Mouse (Mus musculus) lung, embryonic 14.5 days (tissue): ENCODE measurements around the gene Olfr303. TPM values are rescaled to one million over a fixed set of nuclear protein-coding genes. Genes with fewer than 3 reads are reported as not detected.
A peak's percentile ranks its signal among the peaks of the same experiment; 100 is the strongest.
"Not testable (repeated sequence)": the region's sequence is repeated elsewhere in the genome, so short reads cannot be mapped to it uniquely, and the experiment has no call there.

ENCODE experiments used
- ATAC-seq: fragments of 200-750 bp; cut with Nextera tagmentation; 2 replicates; pipeline ENCODE4 v1.8.0; 2017; ENCODE audit warnings: mild to moderate bottlenecking, moderate TSS enrichment, moderate library complexity; ENCODE audit not compliant: insufficient read depth
- DNase-seq: peaks from one replicate; pipeline ENCODE4 v3.0.0-alpha.2; 2015
- H3K27ac ChIP-seq: fragments of 300-500 bp; sonication (generic); 2 replicates; pipeline ENCODE4 v1.5.1; 2014; ENCODE audit warnings: low read depth, mild to moderate bottlenecking, moderate library complexity
- H3K27me3 ChIP-seq: fragments of 300-500 bp; sonication (generic); 2 replicates; pipeline ENCODE4 v1.6.1; 2014; ENCODE audit warnings: low read length, control low read depth; ENCODE audit not compliant: insufficient read depth
- H3K36me3 ChIP-seq: fragments of 300-500 bp; sonication (generic); 2 replicates; pipeline ENCODE4 v1.6.1; 2014; ENCODE audit warnings: control low read depth; ENCODE audit not compliant: insufficient read depth
- H3K4me1 ChIP-seq: fragments of 300-500 bp; sonication (generic); 2 replicates; pipeline ENCODE4 v1.6.1; 2014; ENCODE audit warnings: antibody characterized with exemption, control low read depth; ENCODE audit not compliant: insufficient read depth
- H3K4me2 ChIP-seq: fragments of 300-500 bp; sonication (generic); 2 replicates; pipeline ENCODE4 v1.6.1; 2014; ENCODE audit warnings: mild to moderate bottlenecking
- H3K4me3 ChIP-seq: fragments of 300-500 bp; sonication (generic); 2 replicates; pipeline ENCODE4 v1.5.1; 2014; ENCODE audit warnings: low read depth, low read length
- H3K9ac ChIP-seq: fragments of 300-500 bp; sonication (generic); 2 replicates; pipeline ENCODE4 v1.6.1; 2014
- H3K9me3 ChIP-seq: fragments of 300-500 bp; sonication (generic); 2 replicates; pipeline ENCODE4 v1.6.1; 2016; ENCODE audit warnings: low read depth, low read length, control low read depth
- CTCF ChIP-seq: IDR thresholded peaks from 2 replicates; pipeline ENCODE4 v1.5.1; 2016; ENCODE audit warnings: antibody characterized with exemption, low read depth
- WGBS: fragments of 180-500 bp; shearing (Covaris S2); extraction: QIAGEN DNeasy Blood & Tissue Kit; methylation state at CpG from one replicate; pipeline ENCODE4 v1.1.7; 2014; 5-methylcytosine and 5-hydroxymethylcytosine counted together
- polyA plus RNA-seq: library from polyadenylated mRNA; unstranded; fragments of >200 nt; fragmentation: Nextera tagmentation; extraction: Ambion mirVana; gene quantifications from 2 replicates; pipeline ENCODE4 v1.2.1, GENCODE M21; 2014

The Olfr303 gene
- not detected in 2 replicates for polyA plus RNA-seq

DNA sequence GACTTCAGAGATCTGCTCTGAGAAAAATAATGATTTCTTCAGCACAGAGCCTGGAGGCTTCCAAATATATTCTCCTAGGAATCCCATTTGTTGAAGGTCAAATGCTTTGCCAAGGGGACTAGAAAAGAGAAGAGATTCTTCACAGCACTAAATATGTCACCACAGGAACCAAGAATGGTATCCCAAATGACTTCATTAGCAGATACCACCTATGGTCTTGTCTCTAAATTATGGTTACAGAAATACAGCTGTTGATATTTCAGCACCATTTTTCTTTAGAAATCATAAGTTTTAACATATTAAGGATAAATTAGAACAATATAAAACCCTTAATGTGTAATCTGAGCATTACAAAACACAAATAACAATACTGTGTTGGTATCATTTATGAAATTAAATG, at the start of gene Olfr303:
Gene Olfr303, minus strand, starts transcription at position 101 of the 400 bp plus-strand sequence.
- DNase-seq, result no peak
- no peaks in the 10 kb centered on the region for H3K27me3 ChIP-seq
- no peaks in the 10 kb centered on the region for H3K36me3 ChIP-seq
- H3K4me1 ChIP-seq, result no peaks in the 10 kb centered on the region
- no peak within 1 kb of the TSS for H3K4me3 ChIP-seq
- H3K4me2 ChIP-seq, result no peak within 1 kb of the TSS
- TF ChIP-seq CTCF, result no peak
- H3K9ac ChIP-seq, result no peak within 1 kb of the TSS
- no peaks in the 10 kb centered on the region for H3K9me3 ChIP-seq
- H3K27ac ChIP-seq, result no peak within 1 kb of the TSS
- ATAC-seq, result no peak

DNA sequence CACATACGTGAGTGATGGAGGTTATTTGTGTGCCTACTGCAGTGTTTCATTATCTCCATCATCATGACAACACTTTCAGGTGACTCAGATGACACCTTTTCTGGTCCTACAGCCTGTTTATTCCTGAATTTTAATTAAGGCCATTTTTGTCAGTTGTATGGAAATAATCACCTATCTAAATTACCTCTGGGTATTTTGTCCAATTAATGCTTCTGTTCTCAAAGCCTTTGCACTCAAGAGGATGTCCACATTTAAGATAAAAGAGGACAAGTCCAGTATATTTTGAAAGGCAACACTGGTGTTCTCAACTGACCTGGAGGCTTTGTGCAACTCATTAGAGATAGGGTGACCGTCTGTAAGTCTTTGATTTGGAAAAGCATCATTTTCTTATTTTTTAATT, 6.0 kb upstream of the Olfr303 start, which contains the start of gene Olfr301:
Gene Olfr301, plus strand, starts transcription at position 301 of the 400 bp plus-strand sequence.
- no peak for TF ChIP-seq CTCF
- Histone ChIP-seq H3K4me3 (no peak within 1 kb of the TSS), H3K9me3 (no peaks in the 10 kb centered on the region), H3K4me2 (no peak within 1 kb of the TSS), H3K27ac (no peak within 1 kb of the TSS), H3K36me3 (no peaks in the 10 kb centered on the region), H3K4me1 (no peaks in the 10 kb centered on the region), H3K9ac (no peak within 1 kb of the TSS), H3K27me3 (no peaks in the 10 kb centered on the region)
- no peak for DNase-seq
- no peak for ATAC-seq
- 78% methylated on average over 2 of the region's 2 CpGs for WGBS

DNA sequence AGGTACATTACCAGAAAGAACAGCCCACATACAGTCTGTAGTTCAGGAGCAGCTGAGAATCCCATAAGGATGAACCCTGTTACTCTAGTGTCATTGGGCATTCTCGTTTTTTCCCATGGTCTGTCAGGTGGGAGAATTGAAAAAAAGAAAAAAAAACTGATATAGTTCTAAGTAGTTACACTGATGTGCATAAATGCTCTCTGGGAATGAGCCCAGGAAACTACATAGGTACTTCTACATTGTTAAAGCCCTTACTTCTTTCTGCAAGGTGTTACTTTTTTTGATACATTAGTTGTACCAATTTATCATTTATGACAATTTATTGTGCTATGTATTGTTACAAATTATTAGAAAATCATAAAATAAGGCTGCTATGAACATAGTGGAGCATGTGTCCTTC, 11.0 kb downstream of the Olfr303 start, which contains the start of gene Olfr304:
Gene Olfr304, minus strand, starts transcription at position 101 of the 400 bp plus-strand sequence.
- no peak for DNase-seq
- Histone ChIP-seq H3K36me3 (no peaks in the 10 kb centered on the region), H3K9me3 (no peaks in the 10 kb centered on the region), H3K27ac (no peak within 1 kb of the TSS), H3K27me3 (no peaks in the 10 kb centered on the region), H3K9ac (no peak within 1 kb of the TSS), H3K4me1 (no peaks in the 10 kb centered on the region), H3K4me2 (no peak within 1 kb of the TSS), H3K4me3 (no peak within 1 kb of the TSS)
- no peak for TF ChIP-seq CTCF
- 55% methylated on average over 1 of the region's 1 CpGs for WGBS
- ATAC-seq, result no peak

DNA sequence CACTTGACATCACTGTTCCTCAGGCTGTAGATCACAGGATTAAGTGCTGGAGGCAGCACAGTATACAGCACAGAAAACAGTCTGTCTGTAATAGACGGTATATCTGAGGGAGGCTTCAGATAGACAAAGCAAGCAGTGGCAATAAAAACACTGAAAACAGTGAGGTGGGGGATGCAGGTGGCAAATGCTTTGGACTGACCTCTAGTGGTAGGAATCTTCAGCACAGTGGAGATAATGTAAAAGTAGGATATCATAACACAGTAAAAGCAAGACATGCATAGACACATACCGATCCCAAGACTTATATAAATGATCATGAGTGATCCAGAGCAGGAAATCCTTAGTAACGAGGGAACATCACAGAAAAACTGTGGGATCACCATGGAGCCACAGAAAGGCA, 11.8 kb downstream of the Olfr303 start:
- no peak for ATAC-seq
- peak; percentile 43 for TF ChIP-seq CTCF
- no peaks in the 10 kb centered on the region for H3K9me3 ChIP-seq
- no peak overlapping the region for H3K27ac ChIP-seq
- WGBS, result 64% methylated on average over 3 of the region's 3 CpGs
- H3K4me1 ChIP-seq, result no peaks in the 10 kb centered on the region
- no peaks in the 10 kb centered on the region for H3K27me3 ChIP-seq
- H3K4me2 ChIP-seq, result no peak overlapping the region
- no peaks in the 10 kb centered on the region for H3K36me3 ChIP-seq
- no peak overlapping the region for H3K4me3 ChIP-seq
- no peak overlapping the region for H3K9ac ChIP-seq
- no peak for DNase-seq

DNA sequence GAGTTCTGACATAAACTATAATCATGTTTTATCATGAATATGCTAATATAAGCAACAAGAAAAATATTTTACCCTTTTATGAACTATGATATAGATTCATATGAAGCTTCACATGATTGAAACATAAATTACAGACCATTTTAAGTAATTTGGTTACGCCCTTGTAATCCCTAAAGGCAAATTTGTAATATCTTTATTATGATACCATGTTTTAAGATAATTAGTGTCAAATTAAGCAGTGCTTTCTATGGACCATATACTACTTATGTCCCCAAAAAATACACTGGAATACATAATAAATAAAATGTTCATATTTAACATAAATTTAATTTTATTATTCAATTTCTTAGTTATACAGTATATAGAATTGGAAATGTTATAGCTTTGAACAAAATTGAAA, 30.8 kb downstream of the Olfr303 start, which contains the start of gene Olfr305:
Gene Olfr305, minus strand, starts transcription at position 101 of the 400 bp plus-strand sequence.
- ATAC-seq, result no peak
- Histone ChIP-seq H3K27me3 (no peaks in the 10 kb centered on the region), H3K9ac (no peak within 1 kb of the TSS), H3K27ac (no peak within 1 kb of the TSS), H3K36me3 (no peaks in the 10 kb centered on the region), H3K4me2 (no peak within 1 kb of the TSS), H3K9me3 (no peaks in the 10 kb centered on the region), H3K4me3 (no peak within 1 kb of the TSS), H3K4me1 (no peaks in the 10 kb centered on the region)
- 78% methylated on average over 1 of the region's 1 CpGs for WGBS
- no peak for TF ChIP-seq CTCF
- DNase-seq, result no peak

DNA sequence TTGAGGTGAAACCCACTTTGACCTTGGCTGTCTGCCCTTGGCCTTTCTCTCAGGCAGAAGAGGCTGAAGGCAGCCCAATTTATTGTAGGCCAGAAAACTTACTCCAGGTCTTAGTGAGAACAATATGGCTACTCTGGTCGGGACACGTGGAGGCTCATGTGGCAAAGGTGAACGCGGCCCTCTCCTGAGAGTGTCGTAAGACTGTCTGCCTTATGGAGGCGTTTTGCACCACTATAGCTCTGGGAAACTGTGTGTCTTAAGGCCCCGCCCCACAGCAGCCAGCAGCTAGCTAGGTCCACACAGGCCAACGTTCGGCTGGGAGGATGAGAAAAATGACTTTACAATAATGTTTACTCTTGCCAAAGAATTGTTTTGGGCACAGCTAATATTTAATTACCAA, 51.3 kb downstream of the Olfr303 start:
- H3K4me1 ChIP-seq, ATAC-seq, H3K9ac ChIP-seq, H3K4me3 ChIP-seq, H3K9me3 ChIP-seq, H3K4me2 ChIP-seq, H3K27ac ChIP-seq, DNase-seq, H3K27me3 ChIP-seq, H3K36me3 ChIP-seq: not testable (repeated sequence)
- WGBS, result 84% methylated on average over 9 of the region's 9 CpGs

DNA sequence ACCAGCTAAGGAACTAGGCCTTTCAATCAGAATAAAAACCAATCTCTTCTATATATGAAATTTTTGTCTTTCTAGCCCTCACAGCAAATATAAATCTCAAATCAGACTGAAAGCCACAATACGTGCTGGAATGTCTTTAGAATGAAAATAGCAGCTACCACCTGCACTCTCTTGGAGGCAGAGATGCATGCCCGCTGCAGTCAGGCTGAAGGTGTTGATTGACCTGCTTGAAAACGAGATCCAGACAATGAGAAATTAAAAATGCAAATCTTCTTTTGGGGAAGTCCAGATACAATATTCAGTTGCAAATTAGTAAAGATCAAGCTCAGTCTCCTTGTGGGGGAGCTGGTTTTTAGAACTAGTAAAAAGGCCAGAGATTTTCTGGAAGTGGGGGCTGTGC, 53.3 kb downstream of the Olfr303 start:
- WGBS, result 58% methylated on average over 3 of the region's 3 CpGs
- Histone ChIP-seq H3K9me3 (no peaks in the 10 kb centered on the region), H3K9ac (no peak overlapping the region), H3K4me3 (no peak overlapping the region), H3K36me3 (no peaks in the 10 kb centered on the region), H3K4me2 (no peak overlapping the region), H3K4me1 (no peaks in the 10 kb centered on the region), H3K27me3 (no peaks in the 10 kb centered on the region), H3K27ac (no peak overlapping the region)
- no peak for TF ChIP-seq CTCF
- ATAC-seq (no peak), DNase-seq (no peak)
